Mouse (Mus musculus): ENCODE results near the gene Tet1. TPM values are rescaled to one million over a fixed set of nuclear protein-coding genes. Genes with fewer than 3 reads are reported as not detected.
"Not testable (repeated sequence)": the region's sequence is repeated elsewhere in the genome, so short reads cannot be mapped to it uniquely, and the experiment has no call there.

Tet1 gene
- polyA plus RNA-seq (2016; fragmentation: Nextera tagmentation; extraction: Ambion mirVana): 36.5 and 39.2 TPM in 2 replicates

GRCm38 (mm10) chr10:62908896-62909295 is at the start of gene Tet1:
Tet1 (minus strand) TSS chr10:62908996.
- not testable (repeated sequence) for H3K9ac ChIP-seq; ATAC-seq (ENCODE audit: low FRiP score); H3K36me3 ChIP-seq (replicated peaks); H3K4me1 ChIP-seq; H3K27me3 ChIP-seq; H3K9me3 ChIP-seq; H3K4me3 ChIP-seq (replicated peaks); H3K4me2 ChIP-seq; H3K27ac ChIP-seq
- WGBS: no CpG with 5 or more reads among the region's 1 CpGs

GRCm38 (mm10) chr10:62948551-62948950 is 39.8 kb upstream of the Tet1 start:
- Histone ChIP-seq H3K27me3 (no peaks in the 10 kb centered on the region), H3K4me2 (no peak overlapping the region), H3K4me1 (peaks cover 4% of the 10 kb centered on the region; the same call in 1 of the 2 replicates), H3K27ac (no peak overlapping the region), H3K9ac (no peak overlapping the region), H3K4me3 (replicated peaks) (no peak overlapping the region), H3K36me3 (replicated peaks) (peaks cover 47% of the 10 kb centered on the region), H3K9me3 (no peaks in the 10 kb centered on the region)
- WGBS: 98% methylated on average over 7 of the region's 7 CpGs
- no peak for ATAC-seq (ENCODE audit: low FRiP score)

GRCm38 (mm10) chr10:62946738-62947471 is 38.1 kb upstream of the Tet1 start, which contains the start of gene Dna2:
Dna2 (plus strand) TSS chr10:62947026.
- H3K36me3 ChIP-seq (replicated peaks): peaks cover 48% of the 10 kb centered on the region
- ATAC-seq (ENCODE audit: low FRiP score): peak; percentile 90
- peak within 1 kb of the TSS; percentile 94 for H3K27ac ChIP-seq
- H3K4me3 ChIP-seq (replicated peaks): peak within 1 kb of the TSS; percentile 63
- H3K4me1 ChIP-seq: peaks cover 4% of the 10 kb centered on the region; the same call in 1 of the 2 replicates
- H3K9me3 ChIP-seq: no peaks in the 10 kb centered on the region
- peak within 1 kb of the TSS; percentile 64 for H3K4me2 ChIP-seq
- H3K9ac ChIP-seq: peak within 1 kb of the TSS; percentile 68
- WGBS: under 1% methylated on average over 68 of the region's 68 CpGs
- no peaks in the 10 kb centered on the region for H3K27me3 ChIP-seq

- no peak for ATAC-seq (ENCODE audit: low FRiP score)
- no peaks in the 10 kb centered on the region for H3K27me3 ChIP-seq
- H3K9ac ChIP-seq: no peak overlapping the region
- no peak overlapping the region for H3K4me2 ChIP-seq
- H3K9me3 ChIP-seq: no peaks in the 10 kb centered on the region
- H3K36me3 ChIP-seq (replicated peaks): peaks cover 40% of the 10 kb centered on the region
- H3K4me1 ChIP-seq: peaks cover 4% of the 10 kb centered on the region; the same call in 1 of the 2 replicates
- WGBS: 88% methylated on average over 10 of the region's 10 CpGs
- H3K27ac ChIP-seq: no peak overlapping the region
- H3K4me3 ChIP-seq (replicated peaks): no peak overlapping the region
Observed at GRCm38 (mm10) chr10:62944975-62945580, 36.3 kb upstream of the Tet1 start.

- 91% methylated on average over 1 of the region's 1 CpGs for WGBS
- H3K36me3 ChIP-seq (replicated peaks): peaks cover 53% of the 10 kb centered on the region
- H3K4me1 ChIP-seq: no peaks in the 10 kb centered on the region
- H3K27me3 ChIP-seq: no peaks in the 10 kb centered on the region
- no peak overlapping the region for H3K4me2 ChIP-seq
- no peak overlapping the region for H3K4me3 ChIP-seq (replicated peaks)
- H3K9ac ChIP-seq: no peak overlapping the region
- H3K27ac ChIP-seq: no peak overlapping the region
- H3K9me3 ChIP-seq: no peaks in the 10 kb centered on the region
- ATAC-seq (ENCODE audit: low FRiP score): no peak
Observed at GRCm38 (mm10) chr10:62932381-62932780, 23.6 kb upstream of the Tet1 start.

GRCm38 (mm10) chr10:62924096-62924635 is 15.4 kb upstream of the Tet1 start:
- H3K4me1 ChIP-seq: peaks cover 12% of the 10 kb centered on the region
- no peak overlapping the region for H3K4me2 ChIP-seq
- H3K9me3 ChIP-seq: no peaks in the 10 kb centered on the region
- H3K36me3 ChIP-seq (replicated peaks): peaks cover 12% of the 10 kb centered on the region
- 84% methylated on average over 4 of the region's 4 CpGs for WGBS
- no peak overlapping the region for H3K9ac ChIP-seq
- ATAC-seq (ENCODE audit: low FRiP score): no peak
- H3K27ac ChIP-seq: no peak overlapping the region
- no peak overlapping the region for H3K4me3 ChIP-seq (replicated peaks)
- no peaks in the 10 kb centered on the region for H3K27me3 ChIP-seq

- Histone ChIP-seq H3K4me3 (replicated peaks) (peak overlapping the region; percentile 99), H3K4me1 (peaks cover 12% of the 10 kb centered on the region), H3K27me3 (no peaks in the 10 kb centered on the region), H3K9me3 (no peaks in the 10 kb centered on the region), H3K4me2 (peak overlapping the region; percentile 68), H3K27ac (peak overlapping the region; percentile 87), H3K9ac (peak overlapping the region; percentile 90), H3K36me3 (replicated peaks) (no peaks in the 10 kb centered on the region)
- peak; percentile 75 for ATAC-seq (ENCODE audit: low FRiP score)
- 0% methylated on average over 29 of the region's 29 CpGs for WGBS
Observed at GRCm38 (mm10) chr10:62920766-62921156, 12.0 kb upstream of the Tet1 start.

GRCm38 (mm10) chr10:62919925-62920765 is 11.3 kb upstream of the Tet1 start, which contains the start of gene Slc25a16:
Slc25a16 (plus strand) TSS chr10:62920633.
- peak; percentile 99 for ATAC-seq (ENCODE audit: low FRiP score)
- H3K4me1 ChIP-seq: peaks cover 12% of the 10 kb centered on the region
- WGBS: 10% methylated on average over 50 of the region's 50 CpGs
- H3K36me3 ChIP-seq (replicated peaks): no peaks in the 10 kb centered on the region
- peak within 1 kb of the TSS; percentile 99 for H3K4me3 ChIP-seq (replicated peaks)
- peak within 1 kb of the TSS; percentile 87 for H3K27ac ChIP-seq
- H3K4me2 ChIP-seq: peak within 1 kb of the TSS; percentile 68
- H3K9ac ChIP-seq: peak within 1 kb of the TSS; percentile 90
- H3K9me3 ChIP-seq: no peaks in the 10 kb centered on the region
- no peaks in the 10 kb centered on the region for H3K27me3 ChIP-seq

- Histone ChIP-seq H3K36me3 (replicated peaks) (no peaks in the 10 kb centered on the region), H3K4me1 (peaks cover 12% of the 10 kb centered on the region)
- ATAC-seq (ENCODE audit: low FRiP score): no peak
Observed at GRCm38 (mm10) chr10:62918985-62919384, 10.2 kb upstream of the Tet1 start.

GRCm38 (mm10) chr10:62911120-62911519 is 2.3 kb upstream of the Tet1 start:
- WGBS: 95% methylated on average over 2 of the region's 2 CpGs
- ATAC-seq (ENCODE audit: low FRiP score): no peak

More at GRCm38 (mm10) chr10:62918985-62919384, 10.2 kb upstream of the Tet1 start:
- Histone ChIP-seq H3K27ac (no peak overlapping the region), H3K9ac (no peak overlapping the region), H3K4me2 (no peak overlapping the region), H3K9me3 (no peaks in the 10 kb centered on the region), H3K4me3 (replicated peaks) (no peak overlapping the region), H3K27me3 (no peaks in the 10 kb centered on the region)
- 72% methylated on average over 3 of the region's 3 CpGs for WGBS

GRCm38 (mm10) chr10:62906336-62906735 is 2.5 kb downstream of the Tet1 start:
- WGBS: 94% methylated on average over 7 of the region's 7 CpGs
- no peak for ATAC-seq (ENCODE audit: low FRiP score)

More at GRCm38 (mm10) chr10:62911120-62911519, 2.3 kb upstream of the Tet1 start:
- Histone ChIP-seq H3K27me3 (no peaks in the 10 kb centered on the region), H3K4me3 (replicated peaks) (no peak overlapping the region), H3K9ac (no peak overlapping the region), H3K27ac (no peak overlapping the region), H3K4me1 (no peaks in the 10 kb centered on the region), H3K4me2 (no peak overlapping the region), H3K36me3 (replicated peaks) (no peaks in the 10 kb centered on the region), H3K9me3 (no peaks in the 10 kb centered on the region)

GRCm38 (mm10) chr10:62902829-62903228 is 6.0 kb downstream of the Tet1 start:
- WGBS: 40% methylated on average over 1 of the region's 1 CpGs
- H3K9ac ChIP-seq: no peak overlapping the region
- no peaks in the 10 kb centered on the region for H3K36me3 ChIP-seq (replicated peaks)
- H3K27ac ChIP-seq: no peak overlapping the region
- no peak for ATAC-seq (ENCODE audit: low FRiP score)
- no peaks in the 10 kb centered on the region for H3K27me3 ChIP-seq
- H3K4me2 ChIP-seq: no peak overlapping the region
- H3K4me1 ChIP-seq: no peaks in the 10 kb centered on the region
- H3K9me3 ChIP-seq: no peaks in the 10 kb centered on the region
- no peak overlapping the region for H3K4me3 ChIP-seq (replicated peaks)

More at GRCm38 (mm10) chr10:62906336-62906735, 2.5 kb downstream of the Tet1 start:
- Histone ChIP-seq H3K27ac (no peak overlapping the region), H3K9me3 (no peaks in the 10 kb centered on the region), H3K4me2 (no peak overlapping the region), H3K4me3 (replicated peaks) (no peak overlapping the region), H3K27me3 (no peaks in the 10 kb centered on the region), H3K36me3 (replicated peaks) (no peaks in the 10 kb centered on the region), H3K4me1 (no peaks in the 10 kb centered on the region), H3K9ac (no peak overlapping the region)
